Mouse (Mus musculus): Measurements from ENCODE around the gene Otop3. TPM values are rescaled to one million over a fixed set of nuclear protein-coding genes. Genes with fewer than 3 reads are reported as not detected.

Gene Otop3
- polyA plus RNA-seq, 1 experiment from 2014 or later = 0.37 TPM

DNA sequence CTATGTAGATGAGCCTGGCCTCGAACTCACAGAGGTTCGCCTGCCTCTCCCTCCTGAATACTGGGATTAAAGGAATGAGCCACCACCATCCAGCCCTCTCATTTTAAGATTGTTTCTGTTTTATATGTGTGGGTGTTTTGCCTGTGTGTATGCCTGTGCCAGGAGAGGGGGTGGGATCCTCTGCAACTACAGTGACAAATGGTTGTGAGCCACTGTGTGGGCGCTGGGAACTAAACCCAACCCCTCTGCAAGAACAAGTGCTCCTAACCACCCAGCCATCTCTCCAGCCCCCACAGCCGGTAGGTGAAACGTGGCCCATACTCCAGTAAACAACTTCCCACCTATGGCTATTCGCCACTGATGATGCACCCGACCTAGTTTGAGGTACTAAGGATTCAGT lies 56.8 kb downstream of the Otop3 start:
- Histone ChIP-seq H3K36me3 (peaks cover 86% of the 10 kb centered on the region), H3K4me3 (no peak overlapping the region)
- 93% methylated on average over 7 of the region's 7 CpGs for WGBS

DNA sequence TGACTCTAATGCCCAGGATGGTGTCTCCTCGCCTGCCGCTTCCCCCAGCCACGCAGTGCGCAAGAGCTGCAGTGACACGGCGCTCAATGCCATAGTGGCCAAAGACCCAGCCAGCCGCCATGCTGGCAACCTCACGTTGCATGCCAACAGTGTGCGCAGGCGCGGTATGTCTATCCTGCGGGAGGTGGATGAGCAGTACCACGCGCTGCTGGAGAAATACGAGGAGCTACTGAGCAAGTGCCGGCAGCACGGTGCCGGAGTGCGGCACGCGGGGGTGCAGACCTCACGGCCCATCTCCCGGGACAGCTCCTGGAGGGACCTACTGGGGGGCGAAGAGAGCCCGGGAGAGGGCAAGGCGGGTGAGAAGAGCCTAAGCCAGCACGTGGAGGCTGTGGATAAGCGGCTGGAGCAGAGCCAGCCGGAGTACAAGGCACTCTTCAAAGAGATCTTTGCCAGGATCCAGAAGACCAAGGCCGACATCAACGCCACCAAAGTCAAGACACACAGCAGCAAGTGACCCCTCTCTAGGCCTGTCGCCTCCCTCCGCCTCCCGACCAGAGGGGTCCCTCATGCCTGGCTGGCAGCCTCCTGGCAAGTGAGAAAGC lies 59.3 kb downstream of the Otop3 start:
- Histone ChIP-seq H3K27ac (replicated peaks) (no peak overlapping the region), H3K9me3 (replicated peaks) (no peaks in the 10 kb centered on the region), H3K36me3 (peaks cover 76% of the 10 kb centered on the region), H3K4me1 (0 out of 2 replicates have a peak, but pooled peaks cover 6% of the 10 kb centered on the region), H3K4me3 (no peak overlapping the region), H3K27me3 (ENCODE audit: low read depth, poor library complexity, severe bottlenecking) (peaks cover 20% of the 10 kb centered on the region; the same call in 1 of the 2 replicates)
- DNase-seq (ENCODE audit: low spot score) = no peak
- 65% methylated on average over 34 of the region's 34 CpGs for WGBS

More for the DNA sequence above, 56.8 kb downstream of the Otop3 start:
- DNase-seq (ENCODE audit: low spot score) = no peak
- Histone ChIP-seq H3K9me3 (replicated peaks) (no peaks in the 10 kb centered on the region), H3K27me3 (ENCODE audit: low read depth, poor library complexity, severe bottlenecking) (peaks cover 20% of the 10 kb centered on the region; the same call in 1 of the 2 replicates), H3K4me1 (0 out of 2 replicates have a peak, but pooled peaks cover 6% of the 10 kb centered on the region), H3K27ac (replicated peaks) (no peak overlapping the region)

Other genes with a start within 250 kb of the Otop3 start
- 0.49 and 1.1 TPM in 2 replicates for gene Rab37, start 243.3 kb upstream of the Otop3 start, polyA plus RNA-seq (2016; fragmentation: Nextera tagmentation; extraction: Ambion mirVana)
- 0.21 TPM in 1 of 2 replicates, not detected in the other for gene Cd300lf, start 200.7 kb upstream of the Otop3 start, polyA plus RNA-seq (2016; fragmentation: Nextera tagmentation; extraction: Ambion mirVana)
- gene Slc9a3r1, start 171.4 kb upstream of the Otop3 start, polyA plus RNA-seq (2016; fragmentation: Nextera tagmentation; extraction: Ambion mirVana) = 36.8 and 37.8 TPM in 2 replicates
- gene Tmem104, start 147.2 kb upstream of the Otop3 start, polyA plus RNA-seq (2016; fragmentation: Nextera tagmentation; extraction: Ambion mirVana) = 7.1 and 11.3 TPM in 2 replicates
- 17.8 and 19.5 TPM in 2 replicates for gene Nat9, start 146.9 kb upstream of the Otop3 start, polyA plus RNA-seq (2016; fragmentation: Nextera tagmentation; extraction: Ambion mirVana)
- 0.02 and 0.06 TPM in 2 replicates for gene Grin2c, start 67.5 kb upstream of the Otop3 start, polyA plus RNA-seq (2016; fragmentation: Nextera tagmentation; extraction: Ambion mirVana)
- 16.7 and 19.8 TPM in 2 replicates for gene Fdxr, start 57.7 kb upstream of the Otop3 start, polyA plus RNA-seq (2016; fragmentation: Nextera tagmentation; extraction: Ambion mirVana)
- gene Fads6, start 37.1 kb upstream of the Otop3 start, polyA plus RNA-seq (2016; fragmentation: Nextera tagmentation; extraction: Ambion mirVana) = 0.22 and 0.37 TPM in 2 replicates
- not detected in 2 replicates for gene Otop2, start 27.6 kb upstream of the Otop3 start, polyA plus RNA-seq (2016; fragmentation: Nextera tagmentation; extraction: Ambion mirVana)
- not detected in 2 replicates for gene Ush1g, start 12.7 kb upstream of the Otop3 start, polyA plus RNA-seq (2016; fragmentation: Nextera tagmentation; extraction: Ambion mirVana)
- gene Hid1, start 33.0 kb downstream of the Otop3 start, polyA plus RNA-seq (2016; fragmentation: Nextera tagmentation; extraction: Ambion mirVana) = 12.1 and 18.1 TPM in 2 replicates
- gene Cdr2l, start 47.2 kb downstream of the Otop3 start, polyA plus RNA-seq (2016; fragmentation: Nextera tagmentation; extraction: Ambion mirVana) = 16.1 and 19.7 TPM in 2 replicates
- 256 and 270 TPM in 2 replicates for gene Mrpl58, start 69.0 kb downstream of the Otop3 start, polyA plus RNA-seq (2016; fragmentation: Nextera tagmentation; extraction: Ambion mirVana)
- 926 and 929 TPM in 2 replicates for gene Atp5h, start 85.2 kb downstream of the Otop3 start, polyA plus RNA-seq (2016; fragmentation: Nextera tagmentation; extraction: Ambion mirVana)
- gene Kctd2, start 85.4 kb downstream of the Otop3 start, polyA plus RNA-seq (2016; fragmentation: Nextera tagmentation; extraction: Ambion mirVana) = 9.9 and 18.8 TPM in 2 replicates
- 0.14 and 0.15 TPM in 2 replicates for gene Trim80, start 105.8 kb downstream of the Otop3 start, polyA plus RNA-seq (2016; fragmentation: Nextera tagmentation; extraction: Ambion mirVana)
- gene Slc16a5, start 127.7 kb downstream of the Otop3 start, polyA plus RNA-seq (2016; fragmentation: Nextera tagmentation; extraction: Ambion mirVana) = 0.11 and 0.17 TPM in 2 replicates
- 6.6 and 9.4 TPM in 2 replicates for gene Armc7, start 140.9 kb downstream of the Otop3 start, polyA plus RNA-seq (2016; fragmentation: Nextera tagmentation; extraction: Ambion mirVana)
- 87.7 and 89.7 TPM in 2 replicates for gene Nt5c, start 157.1 kb downstream of the Otop3 start, polyA plus RNA-seq (2016; fragmentation: Nextera tagmentation; extraction: Ambion mirVana)
- gene Jpt1, start 179.7 kb downstream of the Otop3 start, polyA plus RNA-seq (2016; fragmentation: Nextera tagmentation; extraction: Ambion mirVana) = 780 and 877 TPM in 2 replicates
- gene Sumo2, start 201.5 kb downstream of the Otop3 start, polyA plus RNA-seq (2016; fragmentation: Nextera tagmentation; extraction: Ambion mirVana) = 1,440 and 1,519 TPM in 2 replicates
- 229 and 265 TPM in 2 replicates for gene Nup85, start 229.7 kb downstream of the Otop3 start, polyA plus RNA-seq (2016; fragmentation: Nextera tagmentation; extraction: Ambion mirVana)